Mouse (Mus musculus) E14TG2a.4 (cell line): ENCODE results near the gene Galnt12.

ENCODE experiments used
- H3K27me3 ChIP-seq: 2 replicates; pipeline ENCODE4 v1.6.1; 2014; ENCODE audit warnings: low read length, control low read depth; ENCODE audit not compliant: insufficient read depth
- H3K36me3 ChIP-seq: 2 replicates; pipeline ENCODE4 v1.6.1; 2014; ENCODE audit warnings: low read length, control low read depth; ENCODE audit not compliant: insufficient read depth
- H3K4me1 ChIP-seq: replicated peaks from 2 replicates; pipeline ENCODE4 v1.6.1; 2014; ENCODE audit warnings: low read depth, low read length, control low read depth
- H3K4me3 ChIP-seq: replicated peaks from 2 replicates; pipeline ENCODE4 v1.5.1; 2014; ENCODE audit warnings: mild to moderate bottlenecking, low read length
- H3K9me3 ChIP-seq: 2 replicates; pipeline ENCODE4 v1.6.1; 2014; ENCODE audit warnings: low read length, control low read depth
- CTCF ChIP-seq: conservative IDR thresholded peaks from 2 replicates; pipeline ENCODE4 v1.5.1; 2014; ENCODE audit warnings: low read length
- NANOG ChIP-seq: IDR thresholded peaks from 2 replicates; pipeline ENCODE4 v1.6.1; 2014; ENCODE audit warnings: borderline replicate concordance, low read length, mixed read lengths
- POU5F1 ChIP-seq: IDR thresholded peaks from 2 replicates; pipeline ENCODE4 v1.6.1; 2014; ENCODE audit warnings: low read length, borderline replicate concordance

Gene Galnt12

DNA sequence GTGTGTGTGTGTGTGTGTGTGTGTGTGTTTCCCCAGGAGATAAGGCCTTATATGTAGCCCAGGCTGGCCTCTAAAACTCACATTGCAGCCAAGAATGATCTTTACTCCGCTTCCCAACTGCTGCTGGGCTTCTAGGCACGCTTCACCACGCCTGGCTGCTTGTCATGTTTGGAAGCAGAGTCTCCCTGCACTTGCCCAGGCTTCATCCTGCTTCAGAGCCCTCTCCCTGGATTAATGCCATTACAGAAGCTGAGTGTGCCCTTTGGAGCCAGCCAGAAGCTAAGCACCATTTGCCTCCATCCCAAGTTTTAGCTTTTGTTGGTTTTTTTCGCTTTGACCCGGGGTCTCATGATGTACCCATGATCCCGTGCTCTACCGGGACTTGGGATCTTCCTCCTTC lies 3.0 kb upstream of the Galnt12 start:
- peaks cover 15% of the 10 kb centered on the region for H3K4me1 ChIP-seq
- no peaks in the 10 kb centered on the region for H3K36me3 ChIP-seq
- TF ChIP-seq NANOG (no peak), POU5F1 (no peak)
- peaks cover 41% of the 10 kb centered on the region for H3K27me3 ChIP-seq
- H3K9me3 ChIP-seq, result no peaks in the 10 kb centered on the region
- H3K4me3 ChIP-seq, result no peak overlapping the region

DNA sequence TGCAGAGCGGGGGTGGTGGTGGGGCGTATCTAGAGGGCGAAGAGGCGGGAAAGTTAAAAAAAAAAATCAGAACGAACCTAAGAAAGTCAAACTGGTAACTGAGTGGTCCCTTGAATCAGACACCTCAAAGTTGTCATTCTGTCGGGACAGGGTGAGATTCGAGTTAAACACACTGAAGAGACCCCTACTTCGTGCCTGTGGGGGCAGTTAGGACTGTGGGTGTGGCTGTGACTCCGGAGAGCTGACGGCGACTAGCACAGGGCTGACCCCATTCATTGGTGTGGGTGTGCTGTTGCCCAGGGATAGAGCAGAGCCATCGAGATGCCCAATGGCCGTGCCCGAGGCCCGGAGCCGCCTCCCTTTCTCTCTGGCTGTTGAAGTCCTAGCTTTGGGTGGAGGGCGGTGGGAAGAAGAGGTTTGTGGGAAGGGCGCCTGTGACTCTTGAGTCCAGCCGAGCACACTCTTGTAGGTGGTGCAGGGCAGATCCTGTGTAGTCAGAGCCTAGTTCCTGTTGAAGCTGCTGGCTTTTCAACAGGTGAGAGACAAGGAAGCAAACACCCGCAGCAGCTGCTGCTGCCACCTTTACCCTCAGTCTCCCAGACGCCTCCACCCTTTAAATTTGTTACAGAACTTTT lies 795 bp downstream of the Galnt12 start:
- peaks cover 62% of the 10 kb centered on the region for H3K27me3 ChIP-seq
- H3K9me3 ChIP-seq, result peaks cover 11% of the 10 kb centered on the region
- H3K4me3 ChIP-seq, result peak overlapping the region; percentile 84
- TF ChIP-seq NANOG (no peak), POU5F1 (no peak), CTCF (no peak)
- peaks cover 27% of the 10 kb centered on the region for H3K4me1 ChIP-seq
- H3K36me3 ChIP-seq, result no peaks in the 10 kb centered on the region

DNA sequence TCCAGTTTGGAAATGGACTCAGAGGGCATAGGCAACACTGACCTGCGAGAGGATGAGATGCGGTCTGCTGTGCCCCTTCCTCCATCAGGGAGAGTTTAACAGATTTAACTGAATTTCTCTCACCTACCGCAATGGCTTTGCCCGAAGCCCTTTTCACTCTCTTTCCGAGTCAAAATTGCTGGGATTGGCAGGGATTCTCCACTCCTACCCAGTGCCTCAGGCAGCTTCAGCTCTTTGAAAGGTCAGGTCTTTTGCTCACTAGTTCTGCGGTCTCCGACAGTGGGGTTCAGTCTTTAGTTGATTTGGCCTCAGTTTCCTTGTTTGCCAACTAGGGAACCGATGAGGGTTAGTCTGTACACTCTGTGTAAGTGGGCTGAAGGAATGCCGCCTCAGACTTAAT lies 1.5 kb downstream of the Galnt12 start:
- no peak for TF ChIP-seq POU5F1
- TF ChIP-seq NANOG, result no peak
- TF ChIP-seq CTCF, result no peak
- Histone ChIP-seq H3K9me3 (peaks cover 18% of the 10 kb centered on the region), H3K36me3 (no peaks in the 10 kb centered on the region), H3K4me3 (0 out of 2 replicates have a peak overlapping the region, but pooled peaks have one; percentile 84), H3K27me3 (peaks cover 62% of the 10 kb centered on the region), H3K4me1 (peaks cover 27% of the 10 kb centered on the region)

DNA sequence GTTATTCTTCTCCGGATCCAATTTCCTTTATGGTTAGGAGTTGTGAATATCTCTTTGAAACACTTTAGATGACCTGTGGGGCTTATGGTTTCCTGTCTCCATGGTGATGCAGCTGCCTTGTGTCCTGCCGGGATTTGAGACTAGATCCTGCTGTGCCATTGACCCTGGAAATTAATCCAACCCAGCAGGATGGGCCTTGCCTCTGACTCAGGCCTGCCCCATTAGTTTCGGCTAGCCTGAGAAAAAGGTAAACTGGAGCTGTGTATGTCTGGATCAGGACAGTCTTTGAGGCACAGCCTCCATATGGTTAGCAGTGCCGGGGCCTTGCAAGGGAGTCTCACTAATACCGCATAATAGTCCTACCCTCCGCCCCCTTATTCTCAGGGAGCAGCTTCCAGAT lies 1.9 kb downstream of the Galnt12 start:
- TF ChIP-seq NANOG, result peak; percentile 16; the same call in 1 of the 2 replicates
- no peak for TF ChIP-seq CTCF
- no peak for TF ChIP-seq POU5F1
- peaks cover 23% of the 10 kb centered on the region for H3K9me3 ChIP-seq
- peaks cover 61% of the 10 kb centered on the region for H3K27me3 ChIP-seq

DNA sequence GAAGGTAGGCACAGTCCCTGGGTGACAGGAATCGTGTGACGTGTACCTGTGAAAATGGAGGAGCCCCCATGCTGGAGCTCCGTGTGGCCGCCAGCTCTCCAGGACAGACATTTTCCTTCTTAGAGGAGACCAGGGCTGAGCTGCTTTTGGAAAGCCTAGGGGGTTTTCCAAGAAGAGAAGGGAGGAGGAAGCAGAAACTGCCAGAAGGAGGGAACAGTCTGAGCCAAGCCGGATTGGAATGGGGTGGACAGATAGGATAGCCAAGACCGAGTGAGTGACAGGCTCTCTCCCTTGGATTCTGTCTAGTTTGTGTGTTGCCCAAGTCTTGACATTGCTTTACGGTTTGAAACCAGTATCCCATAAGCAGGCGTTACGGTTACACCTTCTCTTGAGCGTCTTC lies 11.9 kb downstream of the Galnt12 start:
- Histone ChIP-seq H3K4me1 (no peaks in the 10 kb centered on the region), H3K4me3 (no peak overlapping the region), H3K9me3 (peaks cover 19% of the 10 kb centered on the region), H3K27me3 (no peaks in the 10 kb centered on the region), H3K36me3 (no peaks in the 10 kb centered on the region)
- TF ChIP-seq CTCF (no peak), NANOG (no peak), POU5F1 (no peak)

More for the DNA sequence above, 1.9 kb downstream of the Galnt12 start:
- Histone ChIP-seq H3K4me3 (no peak overlapping the region), H3K36me3 (no peaks in the 10 kb centered on the region), H3K4me1 (peaks cover 27% of the 10 kb centered on the region)

DNA sequence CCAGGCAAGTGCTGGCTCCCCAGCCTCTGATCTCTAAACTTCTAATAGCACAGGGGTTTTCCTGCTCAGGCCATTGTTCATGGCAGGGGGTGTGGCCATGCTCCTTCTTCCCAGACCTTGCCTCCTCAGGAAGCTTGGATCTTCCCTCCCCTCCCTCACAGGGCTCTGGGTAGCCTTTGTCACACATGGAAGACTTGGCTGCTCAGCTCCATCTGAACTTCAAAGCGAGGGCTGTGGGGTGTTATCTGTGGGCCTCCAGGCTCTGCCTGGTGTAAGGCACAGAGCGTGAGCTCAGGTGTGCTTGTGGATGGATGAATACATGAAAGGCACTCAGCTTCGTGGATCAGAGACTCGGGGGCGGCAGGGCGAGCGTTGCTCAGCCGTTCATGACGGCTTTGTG lies 20.2 kb downstream of the Galnt12 start:
- Histone ChIP-seq H3K27me3 (peaks cover 9% of the 10 kb centered on the region), H3K4me1 (no peaks in the 10 kb centered on the region), H3K4me3 (no peak overlapping the region), H3K9me3 (peaks cover 33% of the 10 kb centered on the region), H3K36me3 (no peaks in the 10 kb centered on the region)
- TF ChIP-seq POU5F1 (no peak), NANOG (no peak), CTCF (no peak)

DNA sequence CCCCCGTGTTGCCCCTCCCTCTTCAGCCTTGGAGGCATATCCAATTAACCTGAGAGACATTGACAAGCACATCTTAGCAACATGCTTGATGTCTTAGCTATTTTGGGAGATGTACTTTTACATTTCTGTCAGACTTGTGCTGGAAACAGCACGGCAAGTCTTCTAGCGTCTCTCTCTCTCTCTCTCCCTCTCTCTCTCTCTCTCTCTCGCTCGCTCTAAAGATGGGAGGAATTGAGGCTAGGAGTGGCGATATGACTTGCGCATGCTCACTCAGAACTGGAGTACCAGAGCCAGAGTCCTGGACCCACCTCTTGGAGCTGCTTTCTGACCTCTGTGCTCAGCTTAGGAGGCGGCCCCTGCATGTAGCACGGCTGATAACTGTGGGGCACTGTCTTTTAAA lies 20.9 kb downstream of the Galnt12 start:
- H3K27me3 ChIP-seq, result peaks cover 9% of the 10 kb centered on the region

DNA sequence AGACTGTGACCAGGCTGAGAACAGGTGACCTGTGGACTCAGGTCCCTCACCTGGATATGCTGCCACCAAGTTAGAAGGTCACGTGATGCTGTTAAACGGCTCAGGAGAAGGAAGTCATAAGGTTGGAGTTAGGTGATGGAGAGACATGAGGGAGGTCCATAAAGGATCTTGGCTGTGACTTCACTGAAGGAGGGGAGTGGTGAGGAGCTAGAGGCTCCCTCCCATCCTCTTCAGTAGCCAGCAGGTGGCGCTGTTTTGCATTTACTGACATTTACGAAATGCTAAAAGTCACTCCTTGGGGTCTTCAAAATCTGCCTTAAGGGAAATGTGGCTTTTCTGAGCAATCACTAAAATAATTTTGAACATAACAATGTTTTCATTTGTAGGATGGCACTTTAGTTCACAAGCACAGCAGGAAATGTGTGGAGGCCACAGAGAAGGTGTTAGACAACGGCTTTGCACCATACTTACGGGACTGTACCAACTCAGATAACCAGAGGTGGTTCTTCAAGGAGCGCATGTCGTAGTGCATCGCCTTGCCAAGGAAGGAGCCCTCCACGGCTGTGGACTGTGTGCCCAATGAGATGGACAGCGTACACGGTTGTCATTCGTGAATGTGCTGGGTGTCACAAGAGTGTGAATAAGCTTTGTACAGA lies 30.5 kb downstream of the Galnt12 start:
- Histone ChIP-seq H3K36me3 (no peaks in the 10 kb centered on the region), H3K4me3 (no peak overlapping the region), H3K9me3 (peaks cover 10% of the 10 kb centered on the region), H3K27me3 (peaks cover 2% of the 10 kb centered on the region), H3K4me1 (peaks cover 14% of the 10 kb centered on the region)
- TF ChIP-seq POU5F1 (no peak), NANOG (no peak), CTCF (peak; percentile 83)

More for the DNA sequence above, 20.9 kb downstream of the Galnt12 start:
- no peaks in the 10 kb centered on the region for H3K36me3 ChIP-seq
- no peaks in the 10 kb centered on the region for H3K4me1 ChIP-seq
- TF ChIP-seq POU5F1 (no peak), NANOG (no peak)
- H3K9me3 ChIP-seq, result peaks cover 33% of the 10 kb centered on the region
- no peak overlapping the region for H3K4me3 ChIP-seq
